ENCODE assay signal across 8 mouse cellular contexts in genomic region chr10:87492661-87493551, GRCm38 (mm10). TPM values are rescaled to one million over a fixed set of nuclear protein-coding genes. Genes with fewer than 3 reads are reported as not detected.
A peak's percentile ranks its signal among the peaks of the same experiment; 100 is the strongest.
DNase-seq lines count a peak whose midpoint lies in the region; ATAC-seq and TF ChIP-seq lines count a peak whose summit lies in the region.

No protein-coding gene starts in this region.

- H3K4me1 ChIP-seq in intestine, embryonic 14.5 days (replicated peaks; ENCODE audit: control insufficient read depth, insufficient read depth, low read length), result peaks cover 9% of the 10 kb centered on the region; the same call in 1 of the 2 replicates
- peaks cover 44% of the 10 kb centered on the region for H3K4me1 ChIP-seq in midbrain, embryonic 16.5 days (ENCODE audit: control insufficient read depth, insufficient read depth, low read length)
- peaks cover 7% of the 10 kb centered on the region; the same call in 1 of the 2 replicates for H3K4me1 ChIP-seq in testis, adult 2 months (ENCODE audit: control insufficient read depth, insufficient read depth, low read length)

- H3K4me3 ChIP-seq in intestine, embryonic 14.5 days (ENCODE audit: low read depth, low read length), result peak overlapping the region; percentile 56
- peak overlapping the region; percentile 86 for H3K4me3 ChIP-seq in midbrain, embryonic 16.5 days (ENCODE audit: low read depth, low read length)
- peak overlapping the region; percentile 30 for H3K4me3 ChIP-seq in testis, adult 2 months (ENCODE audit: control insufficient read depth, low read depth, low read length)

- H3K27ac ChIP-seq in intestine, embryonic 14.5 days (ENCODE audit: low read depth), result peak overlapping the region; percentile 41
- H3K27ac ChIP-seq in midbrain, embryonic 16.5 days (ENCODE audit: low read length), result peak overlapping the region; percentile 91
- no peak overlapping the region for H3K27ac ChIP-seq in testis, adult 2 months (ENCODE audit: control insufficient read depth, insufficient read depth, low read depth, low read length)

- intact Hi-C loops in gastrocnemius, postnatal 14 days (cut with DNase I; ENCODE audit: low total_unique reads), result no loop called here
- intact Hi-C loops in left cerebral cortex, postnatal 25 days (cut with DNase I), result loop anchor here (2.0 kb wide), 1 partner anchor 280 kb away; no protein-coding TSS in a partner anchor

- no peaks in the 10 kb centered on the region for H3K36me3 ChIP-seq in intestine, embryonic 14.5 days (ENCODE audit: control insufficient read depth, insufficient read depth, low read length)
- no peaks in the 10 kb centered on the region for H3K36me3 ChIP-seq in midbrain, embryonic 16.5 days (ENCODE audit: control insufficient read depth, insufficient read depth, low read length)
- no peaks in the 10 kb centered on the region for H3K36me3 ChIP-seq in testis, adult 2 months (ENCODE audit: control insufficient read depth, insufficient read depth, low read length)

- under 1% methylated on average over 73 of the region's 90 CpGs for WGBS in intestine, embryonic 14.5 days
- under 1% methylated on average over 80 of the region's 90 CpGs for WGBS in midbrain, embryonic 16.5 days

- TF ChIP-seq CTCF in testis, adult 2 months (IDR thresholded peaks at IDR 0.05; ENCODE audit: control insufficient read depth, insufficient read depth, insufficient replicate concordance, low read depth, low read length), result no peak

- peaks cover 4% of the 10 kb centered on the region; the same call in 1 of the 2 replicates for H3K9me3 ChIP-seq in intestine, embryonic 14.5 days (ENCODE audit: control insufficient read depth, low read length)
- no peaks in the 10 kb centered on the region for H3K9me3 ChIP-seq in midbrain, embryonic 16.5 days (replicated peaks; ENCODE audit: control insufficient read depth, low read length, poor library complexity, severe bottlenecking)

- no peak for ATAC-seq in cerebellum, adult (ENCODE audit: insufficient number of reproducible peaks, low FRiP score, low TSS enrichment)
- ATAC-seq in intestine, embryonic 14.5 days (replicated peaks; ENCODE audit: low FRiP score, low TSS enrichment, low read depth), result peak; percentile 34
- peak; percentile 11 for ATAC-seq in midbrain, embryonic 16.5 days

- peak; percentile 16 to 37 for DNase-seq in cerebellum, adult 18-20 months
- DNase-seq in cerebellum, postnatal 4 days (ENCODE audit: low spot score in 2 of 2), result peak; percentile 33 to 78
- DNase-seq in gastrocnemius, postnatal 14 days, result peak; percentile 70
- peak; percentile 77 for DNase-seq in intestine, embryonic 14.5 days (ENCODE audit: low spot score)
- DNase-seq in left cerebral cortex, postnatal 25 days (ENCODE audit: low spot score in 2 of 2), result peak; percentile 73 to 75

- H3K9ac ChIP-seq in intestine, embryonic 14.5 days (ENCODE audit: low read length), result peak overlapping the region; percentile 28
- peak overlapping the region; percentile 78 for H3K9ac ChIP-seq in midbrain, embryonic 16.5 days (ENCODE audit: low read depth, low read length)

- H3K4me2 ChIP-seq in intestine, embryonic 14.5 days (ENCODE audit: low read length), result peak overlapping the region; percentile 91
- H3K4me2 ChIP-seq in midbrain, embryonic 16.5 days (ENCODE audit: low read length), result peak overlapping the region; percentile 73

- no peak for TF ChIP-seq POLR2A in testis, adult 2 months (IDR thresholded peaks at IDR 0.05; ENCODE audit: control insufficient read depth, low read depth, low read length)

- peaks cover 95% of the 10 kb centered on the region for H3K27me3 ChIP-seq in intestine, embryonic 14.5 days (replicated peaks; ENCODE audit: control insufficient read depth, insufficient read depth, low read length)
- no peaks in the 10 kb centered on the region; the same call in 1 of the 2 replicates for H3K27me3 ChIP-seq in midbrain, embryonic 16.5 days (ENCODE audit: control insufficient read depth, insufficient read depth, low read depth, low read length)
- no peaks in the 10 kb centered on the region for H3K27me3 ChIP-seq in testis, adult 2 months (ENCODE audit: control insufficient read depth, insufficient read depth, low read length)

RNA-seq across cellular contexts. Expression of gene Ascl1, which starts 0.6 kb away (rescaled TPM):
- total RNA-seq in gastrocnemius, postnatal 14 days (2021), result not detected
- polyA plus RNA-seq in intestine, embryonic 14.5 days (2014; fragmentation: Nextera tagmentation; extraction: Ambion mirVana), result 18.9 and 20.1 TPM in 2 replicates
- total RNA-seq in left cerebral cortex, postnatal 25 days (2021), result 1 to 10 TPM; 6.1 to 7.6 TPM
- polyA plus RNA-seq in midbrain, embryonic 16.5 days (2015; fragmentation: Nextera tagmentation; extraction: Ambion mirVana), result 8.1 and 9.0 TPM in 2 replicates
- 0.04 TPM in 1 of 2 replicates, not detected in the other for polyA plus RNA-seq in testis, adult 2 months (2012; rRNA removed)

RNA-seq across cellular contexts. Expression of gene Pah, which starts 28.7 kb away (rescaled TPM):
- not detected for total RNA-seq in gastrocnemius, postnatal 14 days (2021)
- 0.87 TPM in 1 of 2 replicates, not detected in the other for polyA plus RNA-seq in intestine, embryonic 14.5 days (2014; fragmentation: Nextera tagmentation; extraction: Ambion mirVana)
- under 1 TPM in 1 of 2 experiments, not detected in 1; 0.46 TPM for total RNA-seq in left cerebral cortex, postnatal 25 days (2021)
- polyA plus RNA-seq in midbrain, embryonic 16.5 days (2015; fragmentation: Nextera tagmentation; extraction: Ambion mirVana), result 0.16 TPM in 1 of 2 replicates, not detected in the other
- 0.20 TPM in 1 of 2 replicates, not detected in the other for polyA plus RNA-seq in testis, adult 2 months (2012; rRNA removed)

Comparison
In these comparisons a context has a peak if more than half of its experiments do, and no peak if none do; other contexts are left out.
1. DNase-seq: peak in every context shown above with its lines; median percentile 77 in intestine, embryonic 14.5 days; 74 in left cerebral cortex, postnatal 25 days; 70 in gastrocnemius, postnatal 14 days; 56 in cerebellum, postnatal 4 days; 26 in cerebellum, adult 18-20 months.
2. H3K4me3 ChIP-seq: peak in every context shown above with its lines; median percentile 86 in midbrain, embryonic 16.5 days; 56 in intestine, embryonic 14.5 days; 30 in testis, adult 2 months.